Mouse (Mus musculus): ENCODE data around the gene Olfr1510.
"Not testable (repeated sequence)": the region's sequence is repeated elsewhere in the genome, so short reads cannot be mapped to it uniquely, and the experiment has no call there.

Gene Olfr1510

DNA sequence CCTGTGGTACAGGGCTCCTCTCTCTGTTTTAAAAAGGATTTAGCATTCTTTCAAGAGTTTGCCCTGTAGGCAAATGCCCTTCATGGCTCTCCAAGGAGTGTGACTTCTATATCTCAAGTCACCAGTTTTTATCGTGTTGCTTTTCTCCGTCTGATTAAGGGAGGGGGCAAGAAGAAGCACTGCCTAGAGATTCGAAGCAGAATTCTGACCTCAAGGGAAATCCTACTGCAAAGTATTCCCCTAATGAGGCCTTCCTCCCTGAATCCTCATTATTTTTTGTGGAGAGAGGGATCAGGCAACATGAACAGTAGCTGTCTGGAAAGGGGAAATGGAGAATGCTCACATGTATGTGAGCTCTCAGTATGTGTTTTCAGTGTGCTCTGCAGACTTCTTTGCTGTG is at the start of gene Olfr1510:
Gene Olfr1510 (minus strand): TSS at position 101 of the 400 bp plus-strand sequence.
- no peak for DNase-seq (ENCODE audit: low spot score)

- no peak for DNase-seq (ENCODE audit: low spot score)
Measured at GRCm38 (mm10) chr14:52461928-52462327, 47.8 kb upstream of the Olfr1510 start.

DNA sequence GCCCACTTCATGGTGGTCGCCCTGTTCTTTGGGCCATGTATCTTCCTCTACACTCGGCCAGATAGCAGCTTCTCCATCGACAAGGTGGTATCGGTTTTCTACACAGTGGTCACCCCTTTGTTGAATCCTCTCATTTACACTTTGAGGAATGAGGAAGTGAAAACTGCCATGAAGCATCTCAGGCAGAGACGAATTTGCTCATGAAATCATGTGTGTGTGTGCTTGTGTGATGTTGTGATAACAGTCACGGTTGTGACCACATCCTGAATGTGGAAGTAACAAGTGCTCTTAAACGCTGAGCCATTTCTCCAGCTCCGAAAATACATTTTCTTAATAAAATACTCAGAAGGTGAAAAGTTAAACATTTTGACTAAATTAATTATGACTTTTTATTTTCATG is 37.0 kb upstream of the Olfr1510 start:
- DNase-seq (ENCODE audit: low spot score) = no peak

DNA sequence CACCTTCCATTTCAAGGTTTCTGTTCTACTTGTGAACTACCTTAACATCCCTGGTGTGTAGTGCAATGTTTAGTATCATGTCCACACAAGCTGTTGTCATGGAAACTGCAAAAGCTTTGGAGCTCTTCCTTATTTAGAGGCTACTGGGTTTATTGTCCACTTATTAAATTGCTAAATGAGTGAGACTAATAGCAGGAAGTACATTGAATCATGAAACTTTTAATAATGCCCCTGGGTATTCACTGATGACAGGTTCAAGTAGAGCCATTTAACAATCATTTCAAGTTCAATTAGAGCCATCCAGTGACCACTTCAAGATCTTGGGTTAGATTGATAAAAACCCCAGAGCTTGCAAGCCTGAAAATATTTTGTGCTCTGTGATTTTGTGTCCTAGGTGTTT is 28.5 kb upstream of the Olfr1510 start, which contains the start of gene Olfr1509:
Gene Olfr1509 (plus strand): TSS at position 301 of the 400 bp plus-strand sequence.
- DNase-seq (ENCODE audit: low spot score) = no peak

GRCm38 (mm10) chr14:52427686-52428085 is 13.5 kb upstream of the Olfr1510 start:
- DNase-seq (ENCODE audit: low spot score) = no peak

DNA sequence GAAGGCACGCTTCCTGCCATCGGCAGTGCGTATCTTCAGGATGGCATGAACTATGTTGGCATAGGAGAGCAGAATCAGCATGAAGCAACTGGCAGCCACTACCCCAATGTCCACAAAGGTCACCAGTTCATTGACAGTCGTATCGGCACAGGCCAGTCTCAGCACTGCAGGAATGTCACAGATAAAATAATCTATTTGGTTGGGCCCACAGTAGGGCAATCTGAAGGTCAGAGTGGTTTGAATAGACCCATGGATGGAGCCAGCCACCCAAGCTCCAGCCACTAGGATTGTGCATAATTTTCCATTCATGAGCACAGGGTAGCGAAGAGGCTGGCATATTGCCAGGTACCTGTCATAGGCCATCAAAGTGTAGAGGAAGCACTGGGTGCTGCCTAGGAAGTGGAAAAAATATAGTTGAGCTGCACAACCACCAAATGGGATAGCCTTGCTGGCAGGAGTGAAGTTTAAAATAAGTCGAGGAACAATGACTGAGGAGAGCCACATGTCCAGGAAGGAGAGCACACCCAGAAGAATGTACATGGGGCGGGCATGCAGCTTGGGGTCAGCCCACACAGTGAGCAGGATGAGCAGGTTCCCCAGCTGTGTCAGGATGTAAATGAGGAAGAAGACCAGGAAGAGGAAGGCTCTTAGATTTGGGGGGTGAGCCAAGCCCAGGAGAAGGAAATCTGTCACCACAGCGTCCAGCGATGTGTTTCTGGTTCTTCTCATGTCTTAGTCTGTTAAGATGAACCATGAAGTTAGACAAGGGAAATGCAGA is 3.8 kb downstream of the Olfr1510 start:
- DNase-seq (ENCODE audit: low spot score) = not testable (repeated sequence)

DNA sequence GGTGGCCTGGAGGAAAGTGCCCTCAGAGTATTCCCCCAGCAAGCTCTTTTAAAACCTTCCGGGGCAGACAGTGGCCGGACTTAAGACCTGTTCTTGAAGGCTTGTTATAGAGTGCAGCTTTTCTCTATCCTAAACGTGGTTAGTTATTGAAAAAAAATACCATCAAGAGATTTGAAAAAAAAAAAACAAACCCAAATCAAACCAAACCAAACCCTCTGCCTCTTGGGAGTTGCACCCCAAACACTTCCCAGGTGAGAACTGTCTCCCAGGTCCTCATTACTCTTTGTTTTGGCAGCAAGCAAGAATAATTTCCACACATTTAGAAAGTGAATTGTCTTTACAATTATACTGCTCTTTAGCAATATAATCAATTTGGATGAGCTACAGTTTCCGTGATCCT is 16.9 kb downstream of the Olfr1510 start, which contains the start of gene Olfr1511:
Gene Olfr1511 (minus strand): TSS at position 101 of the 400 bp plus-strand sequence.
- DNase-seq (ENCODE audit: low spot score) = no peak

GRCm38 (mm10) chr14:52390084-52390848 is 23.9 kb downstream of the Olfr1510 start:
- DNase-seq (ENCODE audit: low spot score) = not testable (repeated sequence)

DNA sequence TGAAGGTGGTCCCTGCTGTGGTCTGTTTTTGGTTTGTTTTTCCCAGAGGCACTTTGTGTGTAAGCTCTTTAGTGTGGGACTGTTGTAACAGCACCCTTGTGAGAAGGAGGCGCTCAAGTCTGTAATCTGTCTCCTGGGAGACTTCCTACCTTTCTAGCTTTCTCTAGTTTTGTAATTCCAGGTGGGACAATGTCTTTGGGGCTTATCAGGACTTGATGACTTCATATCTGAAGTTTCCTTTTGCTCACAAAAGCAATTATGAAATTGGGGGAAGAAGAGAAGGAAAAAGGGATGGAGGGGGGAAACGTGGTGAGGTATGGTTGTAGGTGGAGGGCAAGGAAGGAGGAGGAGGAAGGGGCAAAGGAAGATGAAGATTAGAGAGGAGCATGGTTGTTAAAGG is 35.1 kb downstream of the Olfr1510 start, which contains the start of gene Olfr1512:
Gene Olfr1512 (minus strand): TSS at position 101 of the 400 bp plus-strand sequence.
- no peak for DNase-seq (ENCODE audit: low spot score)

DNA sequence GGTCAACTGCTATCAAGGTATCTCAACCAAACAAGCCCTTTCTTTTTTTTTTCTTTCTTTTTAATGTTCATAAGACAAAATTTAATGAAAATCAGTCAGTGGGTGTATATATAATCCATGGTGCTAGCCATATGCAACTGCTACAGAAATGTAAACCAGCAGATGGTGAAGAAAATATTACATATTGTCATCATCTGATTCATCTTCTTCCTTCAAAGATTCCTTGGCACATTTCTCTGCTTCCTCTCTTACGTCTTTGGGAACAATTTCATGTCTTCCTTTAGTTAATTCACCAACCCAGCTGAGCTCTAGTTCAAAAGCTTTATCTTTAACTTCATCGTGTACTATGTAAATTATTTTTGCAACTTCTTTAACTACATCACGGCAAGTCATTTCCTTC is 45.4 kb downstream of the Olfr1510 start:
- DNase-seq (ENCODE audit: low spot score) = no peak

Data from yolk sac, embryonic 10.5 days (tissue).